20 mouse cellular contexts compared by ENCODE assay signal in genomic region chr5:30571820-30572219, GRCm38 (mm10). TPM values are rescaled to one million over a fixed set of nuclear protein-coding genes. Genes with fewer than 3 reads are reported as not detected.
"Had no signal": no experiment of that assay in that cellular context is flagged by ENCODE, and none has a peak within 500 bp of the region (broad histone marks: within the 10 kb centered on the region; RNA-seq: fewer than 3 reads in every experiment).

No protein-coding gene starts in this region.

- H3K27me3 ChIP-seq: limb, embryonic 15.5 days; midbrain, embryonic 13.5 days had no signal

- H3K4me3 ChIP-seq: limb, embryonic 15.5 days; liver, embryonic 13.5 days; midbrain, embryonic 13.5 days had no signal

- ATAC-seq: liver, postnatal 0 days; midbrain, embryonic 13.5 days had no signal

- H3K9ac ChIP-seq: limb, embryonic 15.5 days; liver, embryonic 13.5 days; liver, postnatal 0 days; midbrain, embryonic 13.5 days had no signal

- H3K9me3 ChIP-seq: limb, embryonic 15.5 days; liver, embryonic 13.5 days; midbrain, embryonic 13.5 days had no signal

- H3K4me2 ChIP-seq: limb, embryonic 15.5 days; liver, embryonic 13.5 days; midbrain, embryonic 13.5 days had no signal

- H3K4me1 ChIP-seq: limb, embryonic 15.5 days; midbrain, embryonic 13.5 days had no signal

- H3K27ac ChIP-seq: kidney, postnatal 0 days; limb, embryonic 15.5 days; liver, embryonic 13.5 days; midbrain, embryonic 13.5 days had no signal

- H3K36me3 ChIP-seq: limb, embryonic 15.5 days; liver, embryonic 13.5 days; midbrain, embryonic 13.5 days had no signal

- DNase-seq: kidney, postnatal 36 days; layer of hippocampus, adult 9-11 months; layer of hippocampus, postnatal 36 days; liver, embryonic 13.5 days; liver, postnatal 0 days; lung, postnatal 36 days; right cerebral cortex, postnatal 14 days; thymus, adult 18-20 months; thymus, postnatal 25 days had no signal

RNA-seq across cellular contexts. Expression of gene Kcnk3, which starts 16.1 kb away (rescaled TPM):
- total RNA-seq: megakaryocyte progenitor cell, adult 5-6 weeks had no signal

RNA-seq across cellular contexts. Expression of gene Cib4, which starts 26.2 kb away (rescaled TPM):
- total RNA-seq: layer of hippocampus, adult 18-20 months; layer of hippocampus, postnatal 36 days; left cerebral cortex, adult 8-10 months; left cerebral cortex, postnatal 25 days; megakaryocyte progenitor cell, adult 5-6 weeks; midbrain, postnatal 0 days had no signal
- polyA plus RNA-seq: kidney, postnatal 0 days; limb, embryonic 11.5 days; limb, embryonic 15.5 days; liver, embryonic 13.5 days; liver, postnatal 0 days; lung, embryonic 16.5 days; midbrain, embryonic 13.5 days; midbrain, postnatal 0 days; neural tube, embryonic 14.5 days had no signal
